Mouse (Mus musculus) subcutaneous adipose tissue, adult 2 months (tissue): ENCODE results near the gene Wdr26. TPM values are rescaled to one million over a fixed set of nuclear protein-coding genes. Genes with fewer than 3 reads are reported as not detected.

ENCODE experiments used
- polyA plus RNA-seq: library from polyadenylated mRNA; depleted of rRNA; stranded (reverse); fragments of >200 nt; gene quantifications from 2 replicates; pipeline ENCODE4 v1.2.3, GENCODE M21; 2012; ENCODE audit warnings: low replicate concordance; rRNA removed

The Wdr26 gene
- 51.0 and 57.8 TPM in 2 replicates for polyA plus RNA-seq

GRCm38 (mm10) chr1:181211920-181212633, at the start of gene Wdr26:
Wdr26 (minus strand) TSS chr1:181212001.

DNA sequence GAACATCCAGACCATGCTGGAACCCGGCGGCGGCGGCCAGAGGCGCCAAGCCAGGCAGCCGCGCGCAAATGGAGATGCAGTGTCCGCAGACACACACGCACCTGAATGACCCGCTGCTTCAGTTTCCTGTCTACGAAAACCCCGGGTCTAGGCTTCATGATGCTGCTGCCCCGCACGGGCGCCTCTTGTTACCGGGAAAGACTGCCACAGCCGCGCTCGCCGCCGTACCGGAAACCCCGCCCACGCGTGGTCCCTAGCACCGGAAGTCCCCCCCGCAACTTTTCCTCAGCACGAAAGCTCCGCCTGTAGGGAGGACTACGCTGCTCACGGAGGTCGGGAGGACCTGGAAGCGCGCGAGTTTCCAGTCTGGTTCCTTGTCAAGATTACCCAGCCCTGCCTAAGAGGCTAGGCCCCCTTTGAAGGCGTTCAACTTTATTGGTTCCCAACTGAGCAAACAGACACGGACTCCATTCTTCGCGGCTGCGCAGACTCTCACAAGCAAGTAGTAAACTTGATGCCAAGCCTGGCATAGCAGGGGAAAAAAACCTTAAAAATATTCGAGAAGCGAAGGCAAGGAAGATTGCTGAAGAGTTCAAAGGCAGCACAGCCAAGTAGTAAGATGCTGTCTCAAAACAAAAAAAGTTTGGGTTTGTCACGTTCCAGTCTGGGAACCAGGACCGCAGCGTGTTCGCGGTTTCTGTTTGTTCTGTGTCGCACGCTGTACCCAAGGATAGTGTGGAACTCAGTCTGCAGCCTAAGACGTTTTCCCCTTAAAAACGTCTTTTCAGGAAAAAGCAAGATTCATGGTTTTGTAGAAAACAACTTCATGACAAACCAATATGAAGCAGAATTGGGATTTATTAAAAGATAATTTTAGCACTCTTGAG, 67.6 kb downstream of the Wdr26 start, which contains the start of the genes Nvl and Cnih4:
Gene Nvl, minus strand, starts transcription at position 255 of the 887 bp plus-strand sequence.
Gene Cnih4, plus strand, starts transcription at position 744 of the 887 bp plus-strand sequence.

Other genes with a start within 250 kb of the Wdr26 start
- 59.2 and 92.1 TPM in 2 replicates for gene Ephx1, start 191.1 kb downstream of the Wdr26 start, polyA plus RNA-seq
- gene 9130409I23Rik, start 160.8 kb downstream of the Wdr26 start, polyA plus RNA-seq = 0.05 TPM in 1 of 2 replicates, not detected in the other
- 12.3 and 21.9 TPM in 2 replicates for gene Nvl, start 67.8 kb downstream of the Wdr26 start, polyA plus RNA-seq
- 18.4 and 23.8 TPM in 2 replicates for gene Cnih4, start 67.3 kb downstream of the Wdr26 start, polyA plus RNA-seq
- 0.04 TPM in 1 of 2 replicates, not detected in the other for gene Cnih3, start 140.6 kb upstream of the Wdr26 start, polyA plus RNA-seq